Mouse (Mus musculus) C2C12 (cell line): ENCODE results near the gene Sept9. TPM values are rescaled to one million over a fixed set of nuclear protein-coding genes. Genes with fewer than 3 reads are reported as not detected.

Experiments
- H3K27me3 ChIP-seq: one replicate; pipeline ENCODE4 v1.6.1; 2011; ENCODE audit not compliant: control insufficient read depth, insufficient read depth, insufficient read length
- H3K36me3 ChIP-seq: one replicate; pipeline ENCODE4 v1.6.1; 2011; ENCODE audit not compliant: control insufficient read depth, insufficient read depth
- H3K4me3 ChIP-seq: one replicate; pipeline ENCODE4 v1.5.1; 2011; ENCODE audit warnings: mild to moderate bottlenecking, control low read depth; ENCODE audit not compliant: poor library complexity, insufficient read depth, severe bottlenecking
- H3K79me2 ChIP-seq: one replicate; pipeline ENCODE4 v1.6.1; 2011; ENCODE audit not compliant: control insufficient read depth, insufficient read depth
- H3K79me3 ChIP-seq: one replicate; pipeline ENCODE4 v1.6.1; 2011; ENCODE audit warnings: low read depth, control low read depth
- H3ac ChIP-seq: one replicate; pipeline ENCODE3; 2011; ENCODE audit warnings: low read depth; ENCODE audit not compliant: control insufficient read depth, insufficient read length
- CEBPB ChIP-seq: IDR thresholded peaks from one replicate; pipeline ENCODE4 v1.6.1; 2011; ENCODE audit warnings: low read depth, mild to moderate bottlenecking, control low read depth, moderate library complexity
- CTCF ChIP-seq: IDR thresholded peaks from one replicate; pipeline ENCODE4 v1.5.1; 2011; ENCODE audit not compliant: control insufficient read depth, insufficient read depth, insufficient read length
- FOSL1 ChIP-seq: IDR thresholded peaks from one replicate; pipeline ENCODE4 v1.8.0; 2011; ENCODE audit warnings: mild to moderate bottlenecking, low read length; ENCODE audit not compliant: poor library complexity, insufficient read depth, severe bottlenecking
- MAX ChIP-seq: IDR thresholded peaks from one replicate; pipeline ENCODE4 v1.6.1; 2011; ENCODE audit warnings: mild to moderate bottlenecking, control low read depth
- MYOD1 ChIP-seq: IDR thresholded peaks from one replicate; pipeline ENCODE4 v1.6.1; 2011; ENCODE audit warnings: low read depth; ENCODE audit not compliant: control insufficient read depth, insufficient read length
- MYOG ChIP-seq: IDR thresholded peaks from one replicate; pipeline ENCODE4 v1.6.1; 2011; ENCODE audit not compliant: control insufficient read depth, insufficient read length; ENCODE audit errors: extremely low read depth
- USF1 ChIP-seq: IDR thresholded peaks from one replicate; pipeline ENCODE4 v1.6.1; 2011; ENCODE audit warnings: low read depth, mild to moderate bottlenecking, control low read depth, moderate library complexity
- polyA plus RNA-seq: library from polyadenylated mRNA; unstranded; fragments of >200 nt; fragmentation: generic; extraction: Trizol; gene quantifications from one replicate; pipeline ENCODE4 v1.2.1, GENCODE M21; 2012; ENCODE audit warnings: missing spikeins

Sept9 gene
- polyA plus RNA-seq, 1 experiment = 266 TPM

- Histone ChIP-seq H3K4me3 (no peak overlapping the region), H3K79me2 (no peaks in the 10 kb centered on the region), H3K36me3 (no peaks in the 10 kb centered on the region), H3K27me3 (no peaks in the 10 kb centered on the region), H3ac (no peak overlapping the region), H3K79me3 (no peaks in the 10 kb centered on the region)
- TF ChIP-seq CEBPB = no peak
- TF ChIP-seq FOSL1 = no peak
- no peak for TF ChIP-seq CTCF
- TF ChIP-seq MAX = no peak
- no peak for TF ChIP-seq MYOG
- no peak for TF ChIP-seq MYOD1
- TF ChIP-seq USF1 = no peak
Measured at GRCm38 (mm10) chr11:117174098-117174892, 25.2 kb upstream of the Sept9 start.

GRCm38 (mm10) chr11:117174924-117175323 lies 24.5 kb upstream of the Sept9 start:
- Histone ChIP-seq H3K27me3 (no peaks in the 10 kb centered on the region), H3K79me2 (no peaks in the 10 kb centered on the region), H3K4me3 (no peak overlapping the region), H3ac (no peak overlapping the region), H3K79me3 (no peaks in the 10 kb centered on the region), H3K36me3 (no peaks in the 10 kb centered on the region)
- TF ChIP-seq CEBPB (no peak), USF1 (no peak), CTCF (no peak), MAX (no peak), MYOG (no peak), MYOD1 (no peak), FOSL1 (no peak)

GRCm38 (mm10) chr11:117175472-117175871 lies 24.0 kb upstream of the Sept9 start:
- Histone ChIP-seq H3K27me3 (no peaks in the 10 kb centered on the region), H3K79me2 (no peaks in the 10 kb centered on the region), H3K4me3 (no peak overlapping the region), H3ac (no peak overlapping the region), H3K79me3 (no peaks in the 10 kb centered on the region), H3K36me3 (no peaks in the 10 kb centered on the region)
- TF ChIP-seq MYOD1 = no peak

GRCm38 (mm10) chr11:117176304-117176703 lies 23.2 kb upstream of the Sept9 start:
- TF ChIP-seq CTCF (peak; percentile 53), MAX (no peak)
- Histone ChIP-seq H3K36me3 (no peaks in the 10 kb centered on the region), H3ac (no peak overlapping the region), H3K4me3 (no peak overlapping the region), H3K79me3 (no peaks in the 10 kb centered on the region), H3K27me3 (no peaks in the 10 kb centered on the region), H3K79me2 (no peaks in the 10 kb centered on the region)

GRCm38 (mm10) chr11:117176900-117177299 lies 22.6 kb upstream of the Sept9 start:
- TF ChIP-seq CEBPB = no peak
- no peak for TF ChIP-seq MYOD1
- no peak for TF ChIP-seq CTCF
- TF ChIP-seq FOSL1 = no peak
- no peak for TF ChIP-seq USF1
- no peak for TF ChIP-seq MYOG
- no peak for TF ChIP-seq MAX
- H3K27me3 ChIP-seq = no peaks in the 10 kb centered on the region
- H3K36me3 ChIP-seq = no peaks in the 10 kb centered on the region
- H3K4me3 ChIP-seq = no peak overlapping the region
- no peak overlapping the region for H3ac ChIP-seq
- H3K79me2 ChIP-seq = no peaks in the 10 kb centered on the region
- H3K79me3 ChIP-seq = no peaks in the 10 kb centered on the region

GRCm38 (mm10) chr11:117177303-117177979 lies 22.0 kb upstream of the Sept9 start:
- Histone ChIP-seq H3K79me3 (no peaks in the 10 kb centered on the region), H3K4me3 (no peak overlapping the region), H3K36me3 (no peaks in the 10 kb centered on the region), H3K79me2 (no peaks in the 10 kb centered on the region), H3K27me3 (no peaks in the 10 kb centered on the region), H3ac (no peak overlapping the region)
- peak; percentile 92 for TF ChIP-seq CTCF
- TF ChIP-seq CEBPB = peak; percentile 52
- TF ChIP-seq MYOD1 = no peak
